Mouse (Mus musculus) neural tube, embryonic 12.5 days (tissue): ENCODE measurements at regions not wholly inside any gene's neighbourhood (a gene's known extent, or its start where the extent isn't known, plus 50 kb on each side); places are given as distances from the start of the nearest gene placed in this dataset.

Source experiments
- ATAC-seq: fragments of 200-750 bp; cut with Nextera tagmentation; 2 replicates; pipeline ENCODE4 v1.8.0; 2017; ENCODE audit warnings: low read depth, mild to moderate bottlenecking, moderate TSS enrichment, moderate library complexity; ENCODE audit not compliant: low FRiP score
- H3K27ac ChIP-seq: fragments of 300-500 bp; sonication (generic); 2 replicates; pipeline ENCODE4 v1.5.1; 2016
- H3K27me3 ChIP-seq: fragments of 300-500 bp; sonication (generic); replicated peaks from 2 replicates; pipeline ENCODE4 v1.6.1; 2016; ENCODE audit warnings: mild to moderate bottlenecking
- H3K36me3 ChIP-seq: fragments of 300-500 bp; sonication (generic); 2 replicates; pipeline ENCODE4 v1.6.1; 2016; ENCODE audit warnings: mild to moderate bottlenecking
- H3K4me1 ChIP-seq: fragments of 300-500 bp; sonication (generic); 2 replicates; pipeline ENCODE4 v1.6.1; 2016
- H3K4me2 ChIP-seq: fragments of 300-500 bp; sonication (generic); replicated peaks from 2 replicates; pipeline ENCODE4 v1.6.1; 2016; ENCODE audit warnings: mild to moderate bottlenecking
- H3K4me3 ChIP-seq: fragments of 300-500 bp; sonication (generic); 2 replicates; pipeline ENCODE4 v1.5.1; 2016
- H3K9ac ChIP-seq: fragments of 300-500 bp; sonication (generic); 2 replicates; pipeline ENCODE4 v1.6.1; 2016; ENCODE audit warnings: mild to moderate bottlenecking
- H3K9me3 ChIP-seq: fragments of 300-500 bp; sonication (generic); 2 replicates; pipeline ENCODE4 v1.6.1; 2016; ENCODE audit warnings: mild to moderate bottlenecking
- WGBS: fragments of 180-500 bp; shearing (Covaris S2); methylation state at CpG from one replicate; pipeline ENCODE4 v1.1.7; 2016; 5-methylcytosine and 5-hydroxymethylcytosine counted together

DNA sequence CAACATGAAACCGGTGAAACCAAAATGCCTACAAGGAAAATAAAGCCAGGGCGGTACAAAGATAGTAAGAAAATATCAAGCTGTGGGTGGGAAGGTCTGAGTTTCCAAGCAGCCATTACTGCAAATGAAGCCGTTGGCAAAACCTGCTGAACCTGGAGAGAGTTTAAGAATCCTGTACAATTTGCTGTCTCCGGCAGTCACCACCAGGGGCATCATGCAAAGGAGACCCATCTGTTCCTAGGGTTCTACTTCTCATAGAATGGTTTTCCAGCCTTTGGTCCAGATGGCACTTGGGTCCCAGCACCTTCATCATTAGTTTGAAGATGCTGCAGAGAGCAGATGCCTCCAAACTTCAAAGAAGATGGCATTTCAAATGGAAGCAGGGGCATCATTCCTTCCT is 508.6 kb upstream of the Gm19410 start:
- Histone ChIP-seq H3K36me3 (no peaks in the 10 kb centered on the region), H3K27me3 (no peaks in the 10 kb centered on the region), H3K4me2 (no peak overlapping the region), H3K4me1 (no peaks in the 10 kb centered on the region), H3K27ac (no peak overlapping the region), H3K9me3 (no peaks in the 10 kb centered on the region; the same call in 1 of the 2 replicates), H3K9ac (no peak overlapping the region), H3K4me3 (no peak overlapping the region)
- 51% methylated on average over 4 of the region's 4 CpGs for WGBS
- no peak for ATAC-seq

DNA sequence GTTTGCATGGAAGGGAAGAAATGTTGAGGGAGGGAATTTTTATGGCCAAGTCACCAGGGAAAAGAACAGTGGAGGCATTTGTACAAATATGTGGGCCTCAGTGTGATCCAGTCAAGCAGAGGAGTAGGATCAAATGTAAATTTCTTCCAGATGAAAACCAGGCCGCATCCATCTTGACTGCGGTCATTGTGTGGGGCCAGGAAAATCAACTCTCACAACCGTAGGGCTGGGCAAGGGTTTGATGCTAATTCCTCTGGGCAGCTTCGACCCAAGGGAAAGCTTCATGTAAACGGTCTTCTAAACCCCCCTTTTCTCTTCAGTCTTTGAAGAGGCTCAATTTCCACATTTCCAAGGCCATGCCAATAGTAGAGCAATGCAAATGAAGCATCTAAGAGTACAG is 497.4 kb upstream of the Gm19410 start:
- Histone ChIP-seq H3K4me3 (no peak overlapping the region), H3K4me1 (no peaks in the 10 kb centered on the region), H3K9ac (no peak overlapping the region), H3K9me3 (no peaks in the 10 kb centered on the region), H3K4me2 (no peak overlapping the region), H3K36me3 (no peaks in the 10 kb centered on the region), H3K27me3 (no peaks in the 10 kb centered on the region), H3K27ac (no peak overlapping the region)
- 80% methylated on average over 5 of the region's 5 CpGs for WGBS
- ATAC-seq: no peak

DNA sequence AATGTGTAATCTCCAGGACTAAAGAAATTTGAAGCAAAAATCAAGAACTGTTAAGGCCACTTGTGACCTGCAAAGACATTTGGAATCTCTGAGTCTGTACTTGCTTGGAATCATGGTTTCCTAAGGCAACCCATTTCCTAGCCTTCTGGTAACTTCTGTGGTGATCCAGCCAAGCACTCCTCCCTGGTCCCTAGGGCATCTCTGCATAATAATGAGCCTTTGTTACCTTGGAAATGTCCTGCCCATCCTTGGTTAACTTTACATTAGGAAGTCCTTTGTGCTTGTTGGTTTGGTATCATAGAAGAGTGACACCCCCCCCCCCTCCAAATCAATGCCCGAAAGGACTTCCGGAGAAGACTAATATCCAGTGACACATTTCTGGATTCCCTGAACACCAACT is 496.6 kb upstream of the Gm19410 start:
- Histone ChIP-seq H3K36me3 (no peaks in the 10 kb centered on the region), H3K27me3 (no peaks in the 10 kb centered on the region), H3K4me2 (no peak overlapping the region), H3K9ac (no peak overlapping the region), H3K4me1 (no peaks in the 10 kb centered on the region), H3K9me3 (no peaks in the 10 kb centered on the region), H3K4me3 (no peak overlapping the region), H3K27ac (no peak overlapping the region)
- ATAC-seq: no peak
- WGBS: 91% methylated on average over 2 of the region's 2 CpGs

DNA sequence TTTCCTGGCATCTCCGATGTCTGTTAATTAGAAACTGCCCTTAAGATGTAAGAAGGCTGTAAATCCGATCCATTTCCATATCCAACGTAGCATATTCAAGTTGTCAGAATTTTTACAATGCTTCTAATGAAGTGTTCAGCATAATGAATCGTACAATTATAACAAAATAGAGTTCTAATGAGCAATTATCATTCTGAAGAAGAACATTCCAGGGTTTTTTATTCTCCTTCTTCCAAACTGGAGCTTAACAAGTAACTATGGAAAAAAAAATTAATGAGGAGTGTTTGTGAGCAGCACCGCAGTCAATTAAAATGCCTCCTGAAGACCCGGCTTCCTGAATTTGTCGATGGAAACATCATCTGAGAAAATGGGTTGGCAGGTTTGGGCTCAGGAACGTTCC is 489.6 kb upstream of the Gm19410 start:
- no peaks in the 10 kb centered on the region for H3K27me3 ChIP-seq
- no peaks in the 10 kb centered on the region for H3K9me3 ChIP-seq
- no peaks in the 10 kb centered on the region for H3K4me1 ChIP-seq
- no peak overlapping the region for H3K9ac ChIP-seq
- WGBS: 83% methylated on average over 8 of the region's 8 CpGs
- no peak overlapping the region for H3K27ac ChIP-seq
- no peaks in the 10 kb centered on the region for H3K36me3 ChIP-seq
- H3K4me3 ChIP-seq: no peak overlapping the region
- no peak for ATAC-seq
- H3K4me2 ChIP-seq: no peak overlapping the region

DNA sequence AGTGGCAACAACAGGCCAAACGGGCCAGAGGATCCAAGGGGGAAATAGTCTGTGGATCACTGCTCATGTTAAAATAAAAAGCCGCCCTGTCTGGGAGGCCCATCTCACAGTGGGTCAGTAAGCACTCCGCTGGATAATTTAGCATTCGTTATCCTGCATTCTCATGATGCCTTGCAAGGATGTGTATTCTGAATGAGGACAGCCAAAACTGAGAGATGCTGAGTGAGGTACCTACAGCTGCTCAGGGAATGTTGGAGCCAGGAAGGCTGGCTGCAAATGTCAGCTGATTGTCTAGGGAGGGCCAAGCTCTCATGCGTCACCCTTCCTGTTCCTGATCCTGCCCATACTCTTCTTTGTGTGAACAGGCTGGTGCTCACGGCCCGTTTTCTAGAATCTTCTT is 489.1 kb upstream of the Gm19410 start:
- H3K4me3 ChIP-seq: no peak overlapping the region
- H3K9me3 ChIP-seq: no peaks in the 10 kb centered on the region
- no peaks in the 10 kb centered on the region for H3K36me3 ChIP-seq
- H3K27ac ChIP-seq: no peak overlapping the region
- ATAC-seq: no peak
- H3K4me1 ChIP-seq: no peaks in the 10 kb centered on the region
- H3K4me2 ChIP-seq: no peak overlapping the region
- H3K9ac ChIP-seq: no peak overlapping the region
- no peaks in the 10 kb centered on the region for H3K27me3 ChIP-seq
- WGBS: 82% methylated on average over 7 of the region's 7 CpGs

DNA sequence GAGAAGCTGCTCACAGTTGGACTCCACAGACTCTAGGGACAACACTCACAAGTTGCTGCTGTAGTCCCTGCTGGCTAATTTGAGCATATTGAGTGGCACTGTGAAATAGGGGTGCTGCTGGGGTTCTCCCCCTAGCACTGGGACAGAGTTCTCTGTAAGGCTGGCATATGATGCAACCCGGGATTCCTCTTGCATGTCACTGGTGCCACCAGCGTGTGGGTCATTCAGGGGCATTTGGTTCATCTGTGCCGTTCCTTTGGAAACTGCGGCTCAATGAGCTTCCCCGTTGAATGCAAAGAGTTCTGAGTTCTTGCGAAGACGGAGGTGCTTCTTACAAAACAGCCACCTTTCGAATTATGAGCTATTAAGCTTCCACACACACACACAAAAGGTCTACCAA is 486.6 kb upstream of the Gm19410 start:
- 94% methylated on average over 8 of the region's 8 CpGs for WGBS
- Histone ChIP-seq H3K9me3 (no peaks in the 10 kb centered on the region), H3K27ac (no peak overlapping the region), H3K4me2 (no peak overlapping the region), H3K4me3 (no peak overlapping the region), H3K4me1 (no peaks in the 10 kb centered on the region), H3K36me3 (no peaks in the 10 kb centered on the region), H3K27me3 (no peaks in the 10 kb centered on the region), H3K9ac (no peak overlapping the region)
- no peak for ATAC-seq

DNA sequence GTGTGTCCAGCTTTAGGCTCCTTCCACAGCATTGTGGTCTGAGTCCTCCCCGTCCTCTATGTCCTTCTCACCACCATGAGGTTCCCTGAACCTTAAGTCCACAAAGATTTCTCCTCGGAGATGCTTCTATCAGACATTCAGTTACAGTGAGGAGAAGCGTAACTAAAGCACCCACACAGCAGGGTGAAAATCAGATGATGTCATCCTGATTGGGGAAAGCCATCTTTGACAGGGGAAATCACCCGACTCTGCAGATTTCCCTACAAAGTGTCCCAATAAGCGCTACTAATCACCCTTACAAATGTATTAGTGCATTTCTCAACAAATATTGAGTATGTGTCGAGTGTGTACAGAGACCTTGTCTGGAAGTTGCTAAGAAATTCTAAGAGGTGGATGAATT is 484.8 kb upstream of the Gm19410 start:
- ATAC-seq: no peak
- Histone ChIP-seq H3K36me3 (no peaks in the 10 kb centered on the region), H3K9me3 (no peaks in the 10 kb centered on the region), H3K4me3 (no peak overlapping the region), H3K27ac (no peak overlapping the region), H3K9ac (no peak overlapping the region), H3K4me1 (no peaks in the 10 kb centered on the region), H3K4me2 (no peak overlapping the region), H3K27me3 (no peaks in the 10 kb centered on the region)
- 91% methylated on average over 6 of the region's 6 CpGs for WGBS

DNA sequence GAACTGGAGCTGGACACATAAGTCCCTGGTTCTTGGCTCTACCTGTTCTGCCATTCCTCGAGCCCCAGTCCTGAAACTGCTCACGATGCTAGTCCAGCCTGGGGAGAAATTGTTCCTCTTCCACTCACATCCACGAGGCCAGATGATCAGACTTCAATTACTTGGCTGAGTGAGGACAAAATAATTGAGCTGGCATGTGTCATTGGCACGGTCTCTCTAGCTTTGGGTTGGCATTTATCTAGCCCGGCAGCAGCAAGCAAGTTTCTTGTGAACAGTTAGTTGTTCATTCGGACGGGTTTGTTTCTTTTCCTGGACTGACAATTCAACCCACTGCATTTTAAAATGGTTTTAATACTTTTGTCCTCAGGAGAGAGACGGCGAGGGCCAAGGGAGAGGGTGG is 482.2 kb upstream of the Gm19410 start:
- H3K9me3 ChIP-seq: 0 out of 2 replicates have a peak, but pooled peaks cover 6% of the 10 kb centered on the region
- H3K4me2 ChIP-seq: no peak overlapping the region
- no peak for ATAC-seq
- no peaks in the 10 kb centered on the region for H3K27me3 ChIP-seq
- no peak overlapping the region for H3K9ac ChIP-seq
- no peaks in the 10 kb centered on the region for H3K4me1 ChIP-seq
- H3K27ac ChIP-seq: no peak overlapping the region
- no peak overlapping the region for H3K4me3 ChIP-seq
- H3K36me3 ChIP-seq: no peaks in the 10 kb centered on the region
- 92% methylated on average over 9 of the region's 9 CpGs for WGBS

DNA sequence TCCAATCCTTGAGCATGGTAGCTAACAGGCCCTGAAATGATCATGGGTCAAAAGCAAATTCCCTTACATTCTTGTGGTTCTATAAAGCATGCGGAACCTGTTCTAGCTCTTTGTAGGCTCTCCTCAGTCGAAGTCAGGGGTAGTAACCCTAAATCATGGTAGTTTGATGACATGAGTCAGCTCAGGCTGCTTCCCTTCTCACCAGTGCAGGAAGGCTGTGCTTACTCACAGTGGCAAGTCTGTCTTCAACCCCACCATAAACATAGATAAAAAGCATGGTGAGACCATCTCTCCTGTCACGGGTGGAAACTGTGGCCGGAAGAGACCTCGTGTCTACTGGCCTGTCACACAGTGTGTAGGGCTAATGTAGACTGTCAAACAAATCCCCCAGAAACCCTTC is 476.6 kb upstream of the Gm19410 start:
- no peak for ATAC-seq
- Histone ChIP-seq H3K4me3 (no peak overlapping the region), H3K4me2 (no peak overlapping the region), H3K9ac (no peak overlapping the region), H3K27me3 (no peaks in the 10 kb centered on the region), H3K36me3 (no peaks in the 10 kb centered on the region), H3K9me3 (0 out of 2 replicates have a peak, but pooled peaks cover 6% of the 10 kb centered on the region), H3K4me1 (no peaks in the 10 kb centered on the region), H3K27ac (no peak overlapping the region)
- WGBS: 73% methylated on average over 5 of the region's 5 CpGs

DNA sequence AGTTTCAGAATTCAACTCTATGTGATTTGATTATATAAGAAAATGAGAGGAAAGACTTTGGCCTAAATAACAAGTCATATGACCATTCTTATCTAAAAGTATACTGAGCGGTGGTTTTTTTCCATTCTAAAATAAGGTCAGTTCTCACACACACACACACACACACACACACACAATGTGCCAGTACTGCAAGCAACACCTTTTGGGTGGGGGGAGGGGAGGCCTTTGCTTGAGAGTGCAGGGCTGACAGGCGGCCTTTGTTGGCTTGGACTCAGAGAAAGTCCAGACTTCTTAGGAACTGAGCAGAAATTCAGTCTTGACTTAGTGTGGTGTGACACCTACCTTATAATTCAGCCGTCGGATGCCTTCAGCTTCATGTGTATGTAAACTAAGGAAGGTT is 475.6 kb upstream of the Gm19410 start:
- Histone ChIP-seq H3K27ac (no peak overlapping the region), H3K4me3 (no peak overlapping the region)

DNA sequence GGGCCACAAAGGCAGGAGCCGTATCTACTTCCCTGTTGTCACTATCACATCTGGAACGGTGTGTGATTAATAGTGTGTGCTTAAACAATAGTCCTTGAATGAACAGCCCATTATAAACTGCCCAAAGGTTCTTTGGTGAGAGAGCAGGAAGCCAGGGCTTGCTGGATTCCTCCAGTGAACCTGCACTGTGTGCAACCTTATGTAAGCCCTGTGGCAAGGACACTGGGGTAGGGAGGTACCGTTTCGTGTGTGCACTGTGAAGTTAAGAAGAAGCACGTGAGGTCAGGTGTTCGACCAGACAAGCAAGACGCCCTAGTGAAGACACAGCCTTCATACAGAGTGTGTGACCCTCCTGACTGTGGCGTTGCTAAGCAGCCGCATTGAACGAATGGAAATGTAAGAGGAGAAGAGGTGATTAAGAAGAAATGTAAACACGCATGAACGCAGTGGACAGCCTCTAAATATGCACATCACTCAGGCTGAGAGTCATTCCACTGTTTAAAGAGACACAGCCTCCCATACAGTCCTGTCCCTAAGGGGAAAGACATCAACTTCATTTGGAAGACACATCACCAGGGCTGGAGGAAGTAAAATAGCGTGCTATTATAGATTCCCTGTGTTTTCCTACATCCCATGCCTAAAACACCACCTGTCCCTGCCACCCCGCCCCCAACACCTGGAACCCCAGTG is 472.0 kb upstream of the Gm19410 start:
- no peak overlapping the region for H3K4me3 ChIP-seq
- H3K36me3 ChIP-seq: no peaks in the 10 kb centered on the region
- no peak for ATAC-seq
- H3K27ac ChIP-seq: no peak overlapping the region
- no peak overlapping the region for H3K4me2 ChIP-seq
- no peaks in the 10 kb centered on the region for H3K9me3 ChIP-seq
- no peaks in the 10 kb centered on the region for H3K27me3 ChIP-seq
- H3K4me1 ChIP-seq: no peaks in the 10 kb centered on the region
- WGBS: 69% methylated on average over 14 of the region's 14 CpGs
- no peak overlapping the region for H3K9ac ChIP-seq

More for the DNA sequence above, 475.6 kb upstream of the Gm19410 start:
- WGBS: 87% methylated on average over 4 of the region's 4 CpGs
- H3K27me3 ChIP-seq: no peaks in the 10 kb centered on the region
- ATAC-seq: no peak
- H3K4me2 ChIP-seq: no peak overlapping the region
- no peaks in the 10 kb centered on the region for H3K4me1 ChIP-seq
- H3K9ac ChIP-seq: no peak overlapping the region
- 0 out of 2 replicates have a peak, but pooled peaks cover 6% of the 10 kb centered on the region for H3K9me3 ChIP-seq
- H3K36me3 ChIP-seq: no peaks in the 10 kb centered on the region

DNA sequence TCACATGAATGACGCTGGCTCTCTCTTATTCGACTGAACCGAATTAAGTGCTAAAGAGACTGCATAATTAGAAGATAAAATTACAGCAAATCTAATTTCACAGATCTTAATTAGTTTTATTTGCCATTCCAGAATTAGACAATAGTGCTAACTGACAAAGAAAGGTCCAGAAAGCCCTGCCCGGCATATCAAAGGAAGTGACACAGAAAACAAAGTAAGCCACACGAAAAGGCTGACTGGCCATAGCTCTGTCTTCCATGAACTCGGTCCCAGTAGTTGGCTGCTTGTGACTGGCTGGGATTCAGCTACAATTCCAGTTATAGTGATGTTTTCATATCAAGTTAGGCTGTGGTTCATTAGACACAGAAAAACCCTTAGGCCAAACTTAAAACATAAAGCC is 468.7 kb upstream of the Gm19410 start:
- Histone ChIP-seq H3K9me3 (no peaks in the 10 kb centered on the region), H3K36me3 (no peaks in the 10 kb centered on the region), H3K4me1 (no peaks in the 10 kb centered on the region), H3K4me2 (no peak overlapping the region), H3K27me3 (no peaks in the 10 kb centered on the region), H3K4me3 (no peak overlapping the region), H3K27ac (no peak overlapping the region), H3K9ac (no peak overlapping the region)
- 87% methylated on average over 6 of the region's 6 CpGs for WGBS
- no peak for ATAC-seq

DNA sequence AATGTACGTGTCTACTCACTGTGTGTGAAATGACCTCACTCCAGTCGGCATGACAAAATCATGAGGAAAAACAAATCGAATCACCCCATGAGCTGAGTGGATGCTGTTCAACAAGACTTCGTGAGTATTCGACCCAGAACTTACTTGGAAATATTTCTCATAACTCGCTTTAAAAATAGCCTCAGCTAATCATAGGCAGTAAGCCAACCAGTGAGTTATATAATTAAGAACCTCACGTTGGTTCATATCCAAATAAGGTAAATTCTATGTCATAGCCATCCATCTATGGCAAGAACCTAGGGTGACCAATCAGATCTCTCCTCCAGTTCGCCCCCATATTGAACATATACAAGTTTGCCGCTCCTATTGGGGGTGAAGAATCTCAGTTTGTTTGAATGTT is 466.5 kb upstream of the Gm19410 start:
- ATAC-seq: no peak
- WGBS: 92% methylated on average over 9 of the region's 9 CpGs
- H3K27ac ChIP-seq: no peak overlapping the region
- H3K4me3 ChIP-seq: no peak overlapping the region
- H3K4me2 ChIP-seq: no peak overlapping the region
- peaks cover under 1% of the 10 kb centered on the region; the same call in 1 of the 2 replicates for H3K9me3 ChIP-seq
- no peaks in the 10 kb centered on the region for H3K4me1 ChIP-seq
- H3K36me3 ChIP-seq: no peaks in the 10 kb centered on the region
- no peaks in the 10 kb centered on the region for H3K27me3 ChIP-seq
- H3K9ac ChIP-seq: no peak overlapping the region
